Mouse (Mus musculus) heart, postnatal 0 days (tissue): ENCODE data around the gene Cd59b.
"Not testable (repeated sequence)": the region's sequence is repeated elsewhere in the genome, so short reads cannot be mapped to it uniquely, and the experiment has no call there.

Experiments
- CTCF ChIP-seq: IDR thresholded peaks from 2 replicates; pipeline ENCODE4 v1.5.1; 2016; ENCODE audit warnings: antibody characterized with exemption, control low read depth, low read depth
- EP300 ChIP-seq: IDR thresholded peaks from 2 replicates; pipeline ENCODE4 v1.6.1; 2016; ENCODE audit warnings: antibody characterized with exemption, low read depth

GRCm38 (mm10) chr2:104117173-104117572 is 47.5 kb downstream of the Cd59b start:
- not testable (repeated sequence) for TF ChIP-seq CTCF, EP300
